Mouse (Mus musculus) embryonic stem cell, embryonic (primary cell): ENCODE results near the gene Olfr775.

Experiments
- CTCF ChIA-PET, 4 experiments: fragments of 300-600 bp in 2 of 4; fragments of 350-600 bp in 2 of 4; sonication (Branson Sonifier 250); formaldehyde crosslinking; loops; one replicate each; lab custom pipeline; 2022; ENCODE audit warnings: inconsistent platforms in 2 of 4; lab: Charles Lee
- POLR2A ChIA-PET, 4 experiments: fragments of 300-600 bp in 2 of 4; fragments of 350-600 bp in 2 of 4; sonication (Branson Sonifier 250); formaldehyde crosslinking; loops; one replicate each; lab custom pipeline; 2022; ENCODE audit warnings: antibody characterized with exemption in 4 of 4, inconsistent platforms in 1 of 4; lab: Charles Lee

The Olfr775 gene

GRCm38 (mm10) chr10:129248112-129248511, at the start of gene Olfr775:
TSS of gene Olfr775 (plus strand) at chr10:129248412.
- POLR2A ChIA-PET: no interaction called here
- CTCF ChIA-PET: no interaction called here

- ChIA-PET POLR2A (interaction anchor here in 1 of 4 experiments (0.7 to 1.1 kb wide), 2 partner anchors 12 to 141 kb away, joined by 3 to 7 read pairs; no protein-coding TSS in a partner anchor), CTCF (interaction anchor here in 1 of 4 experiments (0.6 kb wide), 1 partner anchor 73 kb away, joined by 4 read pairs; no protein-coding TSS in a partner anchor)
Observed at GRCm38 (mm10) chr10:129230737-129231136, 17.5 kb upstream of the Olfr775 start.

GRCm38 (mm10) chr10:129235904-129236303, 12.3 kb upstream of the Olfr775 start, which contains the start of gene Olfr774:
TSS of gene Olfr774 (plus strand) at chr10:129236204.
- POLR2A ChIA-PET: no interaction called here
- CTCF ChIA-PET: no interaction called here

- POLR2A ChIA-PET: no interaction called here
- CTCF ChIA-PET: no interaction called here
Observed at GRCm38 (mm10) chr10:129258827-129259226, 10.6 kb downstream of the Olfr775 start, which contains the start of gene Olfr776. TSS of gene Olfr776 (plus strand) at chr10:129259127.

- POLR2A ChIA-PET: no interaction called here
- CTCF ChIA-PET: interaction anchor here in 1 of 4 experiments (0.6 kb wide), 1 partner anchor 53 kb away, joined by 3 read pairs; no protein-coding TSS in a partner anchor
Observed at GRCm38 (mm10) chr10:129271081-129271535, 22.9 kb downstream of the Olfr775 start, which contains the start of gene Olfr777. TSS of gene Olfr777 (minus strand) at chr10:129271485.
